Mouse (Mus musculus): ENCODE measurements around the gene Bcas1.

DNA sequence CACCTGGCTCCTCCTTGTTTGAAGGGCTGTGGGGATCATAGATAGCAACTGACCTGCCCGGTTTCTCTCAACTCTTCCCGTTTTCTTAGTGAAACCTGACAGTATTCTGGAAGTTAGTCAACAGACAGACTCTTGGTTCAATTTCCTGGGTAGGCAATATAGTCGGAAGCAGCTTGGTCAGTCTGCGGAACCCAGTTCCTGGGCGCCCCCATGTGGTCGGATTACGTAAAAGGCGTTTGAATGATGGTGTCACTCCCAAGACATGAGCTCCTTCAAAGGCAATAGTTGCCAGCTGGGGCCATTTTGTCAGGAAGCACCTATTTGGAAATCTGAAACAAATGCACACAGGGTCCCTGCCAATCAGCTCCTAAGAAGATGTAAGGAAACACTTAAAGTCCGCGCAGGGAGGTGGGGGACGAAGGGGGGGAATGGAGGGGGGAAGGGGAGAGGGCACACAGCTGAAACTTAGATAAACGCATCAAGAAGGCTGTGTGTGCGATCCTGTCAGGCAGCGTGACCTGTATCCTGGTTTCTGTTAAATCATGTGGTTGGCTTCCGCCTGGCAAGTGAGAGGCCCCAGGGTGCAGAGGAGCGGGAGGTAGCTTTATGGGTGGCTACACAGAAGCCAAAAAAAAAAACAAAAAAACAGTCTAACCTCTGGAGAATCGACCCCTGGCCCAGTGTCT is 84.4 kb downstream of the Bcas1 start:
- peak; percentile 19; the same call in 1 of the 2 replicates for TF ChIP-seq CTCF (IDR thresholded peaks at IDR 0.05; ENCODE audit: extremely low read depth, insufficient read depth, low read length)
- TF ChIP-seq POLR2A (IDR thresholded peaks at IDR 0.05; ENCODE audit: extremely low read depth, insufficient read depth, low read length) = no peak

All from cortical plate, adult 2 months (tissue).